Mouse (Mus musculus) left cerebral cortex, postnatal 4 days (tissue): ENCODE data around the gene Rgcc. TPM values are rescaled to one million over a fixed set of nuclear protein-coding genes. Genes with fewer than 3 reads are reported as not detected.

ENCODE experiments used
- DNase-seq: peaks from one replicate; pipeline ENCODE4 v3.0.0-alpha.2; 2022
- intact Hi-C: fragments of 180-260 bp; cut with DNase I; formaldehyde crosslinking; loops from one replicate; pipeline ENCODE4 v1.15.1; 2025
- total RNA-seq, 2 experiments: library from RNA; stranded (reverse); gene quantifications; 2 replicates each; pipeline ENCODE4 v1.2.3; 2021

Rgcc gene
- total RNA-seq, 2 experiments from 2014 or later = 21.4 to 21.8 TPM

- intact Hi-C loops = no loop called here
- no peak for DNase-seq
Observed at GRCm38 (mm10) chr14:79281894-79282553, 19.4 kb downstream of the Rgcc start.

GRCm38 (mm10) chr14:79280456-79280855, 21.0 kb downstream of the Rgcc start:
- DNase-seq = no peak
- intact Hi-C loops = no loop called here

DNA sequence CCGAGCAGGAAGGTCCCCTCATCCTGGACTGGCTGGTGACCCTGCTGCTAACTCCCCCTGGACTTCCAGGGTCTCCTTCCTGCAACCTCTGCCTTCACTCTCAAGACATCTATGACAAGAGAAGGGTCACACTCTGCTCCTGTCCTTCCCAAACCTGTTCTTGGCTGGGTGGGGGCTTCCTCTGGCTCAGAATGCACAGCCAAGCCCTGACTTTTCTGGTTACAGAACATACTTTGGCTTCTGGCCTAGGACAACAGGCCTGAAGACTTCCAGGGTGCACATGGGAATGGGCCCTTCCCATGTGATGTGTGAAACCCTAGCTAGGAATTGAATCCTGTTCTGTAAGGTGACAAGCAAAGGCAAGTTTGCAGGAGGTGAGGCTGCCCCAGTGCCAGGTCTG, 22.0 kb downstream of the Rgcc start:
- DNase-seq = no peak
- intact Hi-C loops = no loop called here

- intact Hi-C loops = no loop called here
- DNase-seq = no peak
Observed at GRCm38 (mm10) chr14:79278927-79279326, 22.5 kb downstream of the Rgcc start.

DNA sequence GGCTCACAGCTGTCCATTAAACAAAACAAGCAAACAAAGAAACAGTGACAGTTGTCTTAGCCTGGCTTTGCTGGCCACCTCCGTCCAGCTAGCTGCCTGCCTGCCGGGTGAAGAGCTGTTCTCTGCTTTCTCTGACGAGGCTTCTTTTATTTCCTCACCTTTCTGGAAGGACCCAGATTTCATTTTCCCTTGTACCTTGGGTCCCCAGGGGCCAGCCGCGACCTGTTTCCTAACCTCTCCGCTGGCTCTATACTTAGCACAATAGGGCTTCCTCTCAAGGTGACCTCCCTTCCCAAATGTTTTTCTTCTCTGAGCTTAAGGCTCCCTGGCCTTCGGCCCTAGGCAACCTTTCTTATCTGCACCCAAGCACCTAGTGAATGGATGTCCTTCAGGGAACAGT, 23.5 kb downstream of the Rgcc start:
- intact Hi-C loops = no loop called here
- no peak for DNase-seq

GRCm38 (mm10) chr14:79275870-79276395, 25.5 kb downstream of the Rgcc start:
- intact Hi-C loops = no loop called here
- DNase-seq = no peak

- DNase-seq = no peak
- intact Hi-C loops = no loop called here
Observed at GRCm38 (mm10) chr14:79275441-79275840, 26.0 kb downstream of the Rgcc start.

DNA sequence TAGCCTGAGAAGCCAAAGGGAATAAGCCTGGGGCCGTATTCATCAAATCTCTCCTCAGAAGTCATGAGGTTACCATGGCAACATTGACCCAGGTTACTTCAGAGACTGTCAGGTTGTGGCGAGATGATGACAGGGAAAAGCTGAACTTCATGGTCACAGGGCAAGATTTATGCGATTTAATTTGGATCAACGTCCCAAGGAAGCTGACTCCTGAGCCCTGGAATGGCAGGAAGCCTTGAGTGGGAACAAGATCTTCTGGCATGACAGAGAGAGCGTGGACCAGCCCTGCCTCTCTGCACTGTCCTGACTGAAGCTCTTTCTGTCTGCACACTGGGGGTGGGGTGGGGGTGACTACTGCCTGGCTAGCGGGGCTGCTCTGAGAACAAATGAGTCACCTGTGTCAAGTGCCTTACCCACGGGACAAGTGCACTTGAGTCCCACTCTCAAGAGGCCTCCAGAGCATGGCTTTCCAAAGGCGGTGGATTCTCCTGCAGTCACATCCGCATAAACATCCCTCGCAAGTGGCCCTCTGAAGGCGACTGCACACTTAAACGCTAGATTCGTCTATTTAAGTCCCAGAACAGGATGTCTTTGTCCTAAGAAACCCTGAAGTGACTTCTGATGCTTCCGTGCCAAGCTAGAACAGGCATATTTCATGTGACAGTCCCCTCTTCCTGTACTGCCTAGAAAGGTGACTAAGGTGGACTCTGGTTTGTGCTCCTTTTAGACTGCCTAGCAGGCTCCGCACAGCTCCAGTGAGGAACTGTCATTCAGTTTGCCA, 27.6 kb downstream of the Rgcc start:
- intact Hi-C loops = no loop called here

GRCm38 (mm10) chr14:79272991-79273390, 28.5 kb downstream of the Rgcc start:
- no peak for DNase-seq
- intact Hi-C loops = no loop called here

More for the DNA sequence above, 27.6 kb downstream of the Rgcc start:
- DNase-seq = no peak

GRCm38 (mm10) chr14:79272188-79272694, 29.2 kb downstream of the Rgcc start:
- no peak for DNase-seq
- intact Hi-C loops = no loop called here

DNA sequence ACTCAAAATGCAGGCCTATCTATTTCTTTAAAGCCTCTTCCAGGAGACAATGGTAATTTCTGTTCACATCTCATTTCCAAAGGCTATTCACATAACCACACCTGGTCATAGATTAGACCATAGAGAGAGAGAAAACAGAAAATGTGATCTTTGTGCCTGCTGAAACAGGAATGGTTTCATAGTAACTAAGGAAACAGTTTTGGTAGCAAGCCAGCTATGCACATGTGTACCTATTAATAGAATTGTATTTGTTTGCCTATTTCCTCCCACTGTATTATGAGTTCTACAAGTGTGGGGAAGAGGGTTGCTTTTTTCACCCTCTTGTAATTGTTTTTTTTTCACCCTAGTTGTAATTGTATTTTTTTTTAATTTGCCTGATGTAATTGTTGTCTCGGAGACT, 31.9 kb downstream of the Rgcc start:
- intact Hi-C loops = no loop called here
- DNase-seq = no peak

GRCm38 (mm10) chr14:79267878-79268277, 33.6 kb downstream of the Rgcc start:
- intact Hi-C loops = no loop called here

GRCm38 (mm10) chr14:79267382-79267781, 34.1 kb downstream of the Rgcc start:
- no peak for DNase-seq
- intact Hi-C loops = no loop called here

More at GRCm38 (mm10) chr14:79267878-79268277, 33.6 kb downstream of the Rgcc start:
- no peak for DNase-seq

- DNase-seq = no peak
- intact Hi-C loops = no loop called here
Observed at GRCm38 (mm10) chr14:79266408-79266807, 35.0 kb downstream of the Rgcc start.

DNA sequence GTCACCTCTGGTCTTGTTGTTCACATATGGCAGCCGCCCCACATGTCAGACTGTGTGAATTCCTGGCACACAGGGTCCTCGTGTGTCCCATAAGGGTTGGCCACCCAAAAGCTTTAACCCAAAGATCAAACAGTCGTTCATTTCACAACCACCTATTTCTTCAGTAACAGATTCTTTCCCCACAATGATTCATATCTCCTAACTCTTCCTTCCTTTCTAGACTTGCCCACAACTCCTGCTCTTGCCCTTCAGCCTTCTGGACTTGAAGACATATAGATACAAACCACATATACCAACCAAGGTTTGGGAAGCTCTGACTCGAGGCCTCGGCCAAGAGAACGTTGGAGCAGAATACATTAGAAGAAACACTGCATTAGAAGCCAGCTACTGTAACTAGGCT, 35.7 kb downstream of the Rgcc start:
- intact Hi-C loops = no loop called here
- DNase-seq = no peak

- intact Hi-C loops = no loop called here
- no peak for DNase-seq
Observed at GRCm38 (mm10) chr14:79263321-79263720, 38.1 kb downstream of the Rgcc start.

DNA sequence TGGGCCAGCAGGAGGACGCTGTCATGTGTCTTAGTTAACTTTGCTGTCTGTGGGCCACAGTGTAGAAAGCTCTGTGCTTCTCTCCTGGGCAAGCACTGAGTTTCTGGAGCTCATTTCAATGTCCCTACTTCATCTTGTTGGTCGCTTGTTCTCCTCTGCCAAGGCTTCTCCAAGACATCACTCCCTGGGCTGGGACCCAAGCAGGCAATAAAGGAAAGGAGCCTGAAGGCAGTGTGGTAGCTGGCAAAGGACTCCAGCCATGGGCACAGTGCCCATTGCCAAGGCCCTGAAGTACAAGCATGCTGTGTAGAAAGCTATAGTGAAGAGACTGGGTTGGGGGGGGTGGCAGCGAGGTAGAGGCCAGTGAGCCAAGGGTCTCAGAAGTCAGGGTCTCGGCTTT, 38.8 kb downstream of the Rgcc start:
- intact Hi-C loops = no loop called here

GRCm38 (mm10) chr14:79259062-79259779, 42.2 kb downstream of the Rgcc start:
- no peak for DNase-seq
- intact Hi-C loops = no loop called here

More for the DNA sequence above, 38.8 kb downstream of the Rgcc start:
- peak; percentile 85 for DNase-seq

GRCm38 (mm10) chr14:79256656-79257055, 44.8 kb downstream of the Rgcc start:
- intact Hi-C loops = no loop called here
- DNase-seq = no peak

- intact Hi-C loops = no loop called here
- no peak for DNase-seq
Observed at GRCm38 (mm10) chr14:79255786-79256185, 45.7 kb downstream of the Rgcc start.

GRCm38 (mm10) chr14:79251727-79252285, 49.6 kb downstream of the Rgcc start:
- DNase-seq = no peak
- intact Hi-C loops = no loop called here
